Mouse (Mus musculus) olfactory bulb, adult 2 months (tissue): ENCODE measurements around the gene Ciita.

ENCODE experiments used
- CTCF ChIP-seq: fragments of 200-500 bp; IDR thresholded peaks from 2 replicates; pipeline ENCODE4 v1.5.1; 2012; ENCODE audit warnings: low read depth, mild to moderate bottlenecking, low read length, moderate library complexity; ENCODE audit not compliant: insufficient read depth
- POLR2A ChIP-seq: fragments of 200-500 bp; IDR thresholded peaks from 2 replicates; pipeline ENCODE4 v1.6.1; 2012; ENCODE audit warnings: mild to moderate bottlenecking, low read depth, low read length, moderate library complexity; ENCODE audit not compliant: insufficient read depth

DNA sequence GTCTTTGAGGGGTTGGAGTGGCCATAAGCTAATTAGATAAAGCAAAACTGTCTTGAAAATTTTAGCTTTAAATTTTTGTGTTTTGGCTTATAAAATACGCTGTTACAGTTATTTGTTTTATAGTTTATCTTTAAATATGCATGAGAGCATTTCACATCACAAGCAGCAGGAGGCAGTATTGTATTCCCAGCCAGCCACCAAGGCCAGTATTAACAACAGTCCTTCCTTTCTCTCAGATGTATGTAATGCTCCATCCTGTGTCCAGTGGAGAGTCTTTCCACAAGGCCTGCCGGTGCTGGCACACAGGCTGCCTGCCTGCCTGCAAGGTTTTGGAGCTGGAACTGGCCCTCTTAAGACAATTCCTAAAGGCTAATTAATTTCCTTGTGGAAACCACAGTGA is 92.0 kb downstream of the Ciita start:
- TF ChIP-seq CTCF (no peak), POLR2A (no peak)
